Mouse (Mus musculus): ENCODE data around the gene Ttyh3. TPM values are rescaled to one million over a fixed set of nuclear protein-coding genes. Genes with fewer than 3 reads are reported as not detected.

Gene Ttyh3
- polyA plus RNA-seq (2012; rRNA removed): 95.1 and 118 TPM in 2 replicates

- no peak for TF ChIP-seq CTCF (IDR thresholded peaks at IDR 0.05; ENCODE audit: extremely low read depth, insufficient read depth, insufficient read length, insufficient replicate concordance)
- TF ChIP-seq POLR2A (IDR thresholded peaks at IDR 0.05; ENCODE audit: low read depth, low read length): no peak
- peak in 1 of 2 experiments; percentile 46 for DNase-seq (ENCODE audit: low read depth in 1 of 2, low spot score in 2 of 2)
- Histone ChIP-seq H3K27me3 (ENCODE audit: control insufficient read depth, insufficient read depth, low read length) (no peaks in the 10 kb centered on the region), H3K4me3 (ENCODE audit: extremely low read depth, insufficient read depth, insufficient read length) (peak within 1 kb of the TSS; percentile 69), H3K36me3 (ENCODE audit: control insufficient read depth, insufficient read depth, low read length) (no peaks in the 10 kb centered on the region), H3K4me1 (ENCODE audit: control insufficient read depth, insufficient read depth, insufficient read length) (peaks cover 16% of the 10 kb centered on the region; the same call in 1 of the 2 replicates), H3K27ac (ENCODE audit: insufficient read depth, low read length) (peak within 1 kb of the TSS; percentile 72)
- WGBS: under 1% methylated on average over 56 of the region's 62 CpGs
Observed at GRCm38 (mm10) chr5:140648519-140649100, at the start of gene Ttyh3. Ttyh3 (minus strand) TSS chr5:140649031.

- peaks cover 10% of the 10 kb centered on the region; the same call in 1 of the 2 replicates for H3K36me3 ChIP-seq (ENCODE audit: control insufficient read depth, insufficient read depth, low read length)
- DNase-seq (ENCODE audit: low read depth in 1 of 2, low spot score in 2 of 2): no peak
- no peaks in the 10 kb centered on the region for H3K4me1 ChIP-seq (ENCODE audit: control insufficient read depth, insufficient read depth, insufficient read length)
- WGBS: 90% methylated on average over 7 of the region's 7 CpGs
- H3K27ac ChIP-seq (ENCODE audit: insufficient read depth, low read length): no peak overlapping the region
- no peaks in the 10 kb centered on the region for H3K27me3 ChIP-seq (ENCODE audit: control insufficient read depth, insufficient read depth, low read length)
- TF ChIP-seq CTCF (IDR thresholded peaks at IDR 0.05; ENCODE audit: extremely low read depth, insufficient read depth, insufficient read length, insufficient replicate concordance): no peak
- no peak for TF ChIP-seq POLR2A (IDR thresholded peaks at IDR 0.05; ENCODE audit: low read depth, low read length)
- H3K4me3 ChIP-seq (ENCODE audit: extremely low read depth, insufficient read depth, insufficient read length): no peak overlapping the region
Observed at GRCm38 (mm10) chr5:140695987-140696386, 47.2 kb upstream of the Ttyh3 start.

GRCm38 (mm10) chr5:140688434-140688833 lies 39.6 kb upstream of the Ttyh3 start:
- DNase-seq (ENCODE audit: low read depth in 1 of 2, low spot score in 2 of 2): no peak
- H3K27me3 ChIP-seq (ENCODE audit: control insufficient read depth, insufficient read depth, low read length): no peaks in the 10 kb centered on the region
- H3K4me3 ChIP-seq (ENCODE audit: extremely low read depth, insufficient read depth, insufficient read length): no peak overlapping the region
- H3K4me1 ChIP-seq (ENCODE audit: control insufficient read depth, insufficient read depth, insufficient read length): no peaks in the 10 kb centered on the region
- peaks cover 8% of the 10 kb centered on the region; the same call in 1 of the 2 replicates for H3K36me3 ChIP-seq (ENCODE audit: control insufficient read depth, insufficient read depth, low read length)
- TF ChIP-seq POLR2A (IDR thresholded peaks at IDR 0.05; ENCODE audit: low read depth, low read length): no peak
- no peak for TF ChIP-seq CTCF (IDR thresholded peaks at IDR 0.05; ENCODE audit: extremely low read depth, insufficient read depth, insufficient read length, insufficient replicate concordance)
- no peak overlapping the region for H3K27ac ChIP-seq (ENCODE audit: insufficient read depth, low read length)
- 83% methylated on average over 3 of the region's 3 CpGs for WGBS

GRCm38 (mm10) chr5:140684343-140685148 lies 35.7 kb upstream of the Ttyh3 start:
- Histone ChIP-seq H3K4me1 (ENCODE audit: control insufficient read depth, insufficient read depth, insufficient read length) (no peaks in the 10 kb centered on the region), H3K27ac (ENCODE audit: insufficient read depth, low read length) (no peak overlapping the region), H3K4me3 (ENCODE audit: extremely low read depth, insufficient read depth, insufficient read length) (no peak overlapping the region), H3K27me3 (ENCODE audit: control insufficient read depth, insufficient read depth, low read length) (no peaks in the 10 kb centered on the region), H3K36me3 (ENCODE audit: control insufficient read depth, insufficient read depth, low read length) (no peaks in the 10 kb centered on the region)
- WGBS: 77% methylated on average over 16 of the region's 16 CpGs
- peak in 1 of 2 experiments; percentile 39 for DNase-seq (ENCODE audit: low read depth in 1 of 2, low spot score in 2 of 2)
- TF ChIP-seq CTCF (IDR thresholded peaks at IDR 0.05; ENCODE audit: extremely low read depth, insufficient read depth, insufficient read length, insufficient replicate concordance) (peak; percentile 79; the same call in 1 of the 2 replicates), POLR2A (IDR thresholded peaks at IDR 0.05; ENCODE audit: low read depth, low read length) (no peak)

GRCm38 (mm10) chr5:140682113-140682512 lies 33.3 kb upstream of the Ttyh3 start:
- Histone ChIP-seq H3K36me3 (ENCODE audit: control insufficient read depth, insufficient read depth, low read length) (peaks cover 1% of the 10 kb centered on the region; the same call in 1 of the 2 replicates), H3K27me3 (ENCODE audit: control insufficient read depth, insufficient read depth, low read length) (no peaks in the 10 kb centered on the region), H3K4me1 (ENCODE audit: control insufficient read depth, insufficient read depth, insufficient read length) (peaks cover 2% of the 10 kb centered on the region; the same call in 1 of the 2 replicates), H3K4me3 (ENCODE audit: extremely low read depth, insufficient read depth, insufficient read length) (no peak overlapping the region), H3K27ac (ENCODE audit: insufficient read depth, low read length) (no peak overlapping the region)
- DNase-seq (ENCODE audit: low read depth in 1 of 2, low spot score in 2 of 2): no peak
- no peak for TF ChIP-seq POLR2A (IDR thresholded peaks at IDR 0.05; ENCODE audit: low read depth, low read length)
- TF ChIP-seq CTCF (IDR thresholded peaks at IDR 0.05; ENCODE audit: extremely low read depth, insufficient read depth, insufficient read length, insufficient replicate concordance): no peak
- WGBS: 84% methylated on average over 6 of the region's 6 CpGs

GRCm38 (mm10) chr5:140680950-140681349 lies 32.1 kb upstream of the Ttyh3 start:
- Histone ChIP-seq H3K4me3 (ENCODE audit: extremely low read depth, insufficient read depth, insufficient read length) (no peak overlapping the region), H3K36me3 (ENCODE audit: control insufficient read depth, insufficient read depth, low read length) (peaks cover 3% of the 10 kb centered on the region), H3K27ac (ENCODE audit: insufficient read depth, low read length) (no peak overlapping the region), H3K4me1 (ENCODE audit: control insufficient read depth, insufficient read depth, insufficient read length) (peaks cover 2% of the 10 kb centered on the region; the same call in 1 of the 2 replicates), H3K27me3 (ENCODE audit: control insufficient read depth, insufficient read depth, low read length) (no peaks in the 10 kb centered on the region)
- TF ChIP-seq POLR2A (IDR thresholded peaks at IDR 0.05; ENCODE audit: low read depth, low read length): no peak
- TF ChIP-seq CTCF (IDR thresholded peaks at IDR 0.05; ENCODE audit: extremely low read depth, insufficient read depth, insufficient read length, insufficient replicate concordance): no peak
- WGBS: 90% methylated on average over 1 of the region's 1 CpGs
- no peak for DNase-seq (ENCODE audit: low read depth in 1 of 2, low spot score in 2 of 2)

All from spleen, adult 2 months (tissue).